Mouse (Mus musculus) monocyte, adult 2 months (primary cell): ENCODE results near the gene Kif5a.
"Not testable (repeated sequence)": the region's sequence is repeated elsewhere in the genome, so short reads cannot be mapped to it uniquely, and the experiment has no call there.

Experiments
- DNase-seq, 2 experiments: peaks; one replicate each; pipeline ENCODE4 v3.0.0; 2022; ENCODE audit warnings: low spot score in 2 of 2, low read depth in 1 of 2

Gene Kif5a

DNA sequence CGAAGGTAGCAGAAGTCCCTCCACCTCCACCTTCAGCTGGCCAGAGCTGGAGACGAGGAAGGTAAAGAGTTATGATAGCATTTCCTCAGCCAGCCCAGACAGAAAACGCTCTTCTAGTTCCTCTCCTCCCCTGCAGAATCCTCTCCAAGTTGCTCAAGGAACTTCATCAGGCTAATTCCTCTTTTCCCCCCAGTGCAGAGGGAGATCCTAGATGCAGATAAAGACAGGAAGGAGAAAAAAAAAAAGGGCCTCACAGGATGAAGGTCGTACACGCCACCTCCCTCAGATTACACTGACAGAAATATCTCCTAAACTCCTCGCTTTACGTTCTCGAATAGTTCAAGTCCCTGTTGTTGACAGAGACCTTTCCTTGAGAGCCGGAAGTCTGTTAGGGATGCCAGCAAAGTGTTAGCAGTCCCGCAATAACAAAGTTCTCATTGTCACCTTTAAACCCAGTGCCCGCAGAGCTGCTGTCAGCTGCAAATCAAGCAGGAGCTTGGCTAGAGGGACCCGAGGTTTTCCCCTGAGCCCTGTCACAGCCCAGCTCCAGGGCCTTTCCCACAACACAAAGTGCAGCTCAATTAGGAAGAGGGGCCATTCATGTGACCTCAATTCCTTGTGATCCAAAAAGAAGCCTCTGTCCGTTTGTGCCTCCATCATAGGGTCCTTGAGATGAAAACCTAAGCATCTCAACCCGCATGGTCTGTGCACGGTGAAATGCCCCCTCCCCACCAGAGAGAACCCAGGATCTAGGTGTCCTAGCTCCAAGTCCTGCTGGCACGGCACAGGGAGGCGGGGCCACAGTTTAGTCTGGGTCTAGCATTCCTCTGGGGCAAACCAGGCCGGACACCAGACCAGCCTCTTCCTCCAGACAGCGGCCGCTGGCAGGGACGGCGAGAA lies 68.5 kb downstream of the Kif5a start:
- no peak for DNase-seq

DNA sequence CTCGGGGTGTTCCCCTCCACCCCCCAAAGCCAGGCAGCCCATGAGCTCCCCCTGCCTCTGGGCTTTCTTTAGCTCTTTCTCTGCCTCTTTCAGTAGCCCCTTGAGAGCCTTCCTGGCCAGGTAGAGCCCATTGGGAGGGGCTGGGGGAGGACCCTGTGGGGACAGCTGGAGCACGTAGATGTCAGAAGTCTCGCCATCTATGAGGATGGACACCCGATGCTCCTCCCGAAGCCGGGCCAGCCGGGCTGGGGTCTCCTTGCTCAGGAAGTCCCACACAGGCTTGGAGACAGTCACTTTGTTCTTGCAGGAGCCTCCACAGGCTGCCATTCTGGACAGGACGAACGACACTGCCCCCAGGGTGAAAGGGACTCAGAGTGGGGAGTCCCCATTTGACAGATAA lies 70.1 kb downstream of the Kif5a start:
- DNase-seq = no peak

DNA sequence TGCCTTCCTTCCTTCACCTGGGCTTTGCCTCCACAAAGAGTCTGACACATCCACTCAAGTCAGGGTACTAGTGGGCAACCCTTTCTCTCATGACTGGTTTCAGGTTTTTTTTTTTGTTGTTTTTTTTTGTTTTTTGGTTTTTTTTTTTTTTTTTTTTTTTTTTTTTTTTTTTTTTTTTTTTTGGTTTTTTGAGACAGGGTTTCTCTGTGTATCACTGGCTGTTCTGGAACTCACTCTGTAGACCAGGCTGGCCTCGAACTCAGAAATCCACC lies 71.2 kb downstream of the Kif5a start:
- not testable (repeated sequence) for DNase-seq

GRCm38 (mm10) chr10:127191191-127192056 lies 71.7 kb downstream of the Kif5a start:
- no peak for DNase-seq

DNA sequence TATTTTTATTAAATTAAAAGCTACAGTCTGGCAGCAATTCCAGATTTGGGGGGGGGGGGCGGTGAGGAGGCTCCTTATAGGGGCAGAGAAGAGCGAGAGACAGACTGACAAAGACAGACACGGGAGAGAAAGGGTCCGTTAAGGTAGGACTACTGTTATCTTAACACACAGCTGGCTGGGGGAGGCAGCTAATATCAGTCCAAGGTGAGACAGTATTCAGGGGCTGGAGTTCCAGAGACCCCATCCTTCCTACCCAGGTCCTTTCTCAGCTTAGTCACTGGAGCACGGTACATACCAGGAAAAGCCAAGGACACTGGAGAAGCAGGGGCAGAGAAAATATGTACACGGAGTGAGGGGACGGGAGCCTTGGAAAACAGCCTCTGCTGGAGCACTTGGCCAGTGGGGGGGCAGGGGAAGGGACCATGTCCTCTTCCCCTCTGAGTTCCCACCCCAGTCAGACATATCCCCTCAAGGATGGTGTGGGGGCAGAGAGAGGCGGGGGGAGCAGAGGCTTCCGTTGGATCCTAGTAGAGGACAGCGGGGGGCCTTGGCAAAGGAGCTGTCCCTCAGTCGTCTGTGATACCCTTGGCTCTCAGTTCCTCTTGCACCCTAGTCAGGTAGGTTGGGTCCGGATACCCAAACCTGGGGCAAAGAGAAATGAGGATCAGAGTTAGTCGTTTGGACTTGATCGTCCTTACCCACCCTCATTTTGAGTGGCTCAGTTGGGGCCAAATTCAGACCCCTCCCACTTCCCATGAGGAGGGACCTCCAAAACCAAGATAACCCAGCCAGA lies 72.6 kb downstream of the Kif5a start:
- DNase-seq = no peak

GRCm38 (mm10) chr10:127189651-127190381 lies 73.3 kb downstream of the Kif5a start, which contains the start of gene Arhgef25:
Gene Arhgef25, minus strand, starts transcription at chr10:127190083.
- DNase-seq = no peak

DNA sequence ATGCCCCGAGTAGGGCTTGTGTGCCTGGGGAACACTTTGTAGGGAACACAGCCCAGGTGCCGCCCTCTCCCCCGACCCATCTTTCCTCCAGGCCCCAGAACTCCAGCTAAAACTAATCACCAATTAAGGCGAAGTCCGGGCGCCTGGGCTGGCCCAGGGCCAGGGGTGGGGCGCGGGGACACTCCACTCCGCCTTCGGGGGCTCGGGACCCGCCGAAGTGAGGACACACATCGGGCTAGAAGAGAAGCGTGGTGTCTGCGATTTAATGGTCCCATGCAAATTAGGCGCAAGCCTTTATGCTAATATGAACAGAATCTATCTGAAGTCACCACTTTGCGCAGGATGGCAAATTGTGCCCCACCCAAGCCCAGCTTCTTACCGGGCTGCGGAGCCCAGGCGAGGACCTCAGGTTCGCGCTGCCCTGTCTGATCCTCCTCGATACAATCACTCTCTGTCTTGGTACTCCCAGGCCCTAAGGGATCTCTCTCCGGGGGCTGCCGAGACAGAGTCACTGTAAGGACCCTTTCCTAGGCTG lies 74.0 kb downstream of the Kif5a start:
- no peak for DNase-seq

DNA sequence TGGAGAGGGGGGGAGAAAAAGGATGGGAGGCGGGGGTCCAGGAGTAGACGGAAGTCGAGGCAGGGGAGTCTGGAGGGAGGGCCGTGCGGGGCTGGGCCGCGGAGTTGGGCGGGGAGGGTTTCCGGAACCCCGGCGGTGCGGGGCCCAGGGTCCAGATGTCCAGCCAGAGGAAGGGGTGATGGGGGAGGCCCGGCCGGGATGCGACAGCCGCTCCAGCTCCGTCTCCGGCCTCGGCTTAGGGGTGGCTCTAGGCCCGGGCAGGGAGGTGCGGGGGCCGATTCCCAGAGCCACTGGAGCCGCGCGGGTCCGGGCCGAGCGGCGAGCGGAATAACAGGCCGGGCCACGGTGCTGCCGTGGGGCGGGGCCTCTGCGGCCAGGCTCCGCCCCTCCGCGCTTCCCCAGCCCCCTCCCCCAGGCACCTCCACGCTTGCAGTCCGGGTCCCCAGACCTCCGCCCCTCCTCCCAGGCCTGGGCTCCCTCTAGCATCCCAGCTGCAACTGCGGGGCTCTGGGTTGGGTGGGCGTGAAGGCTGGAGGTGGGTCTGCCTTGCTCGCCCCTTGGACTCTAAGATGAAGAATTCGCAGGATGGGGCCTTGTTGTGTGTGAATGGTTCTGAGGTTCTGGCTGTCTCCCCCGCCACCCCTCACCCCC lies 74.6 kb downstream of the Kif5a start:
- no peak for DNase-seq

DNA sequence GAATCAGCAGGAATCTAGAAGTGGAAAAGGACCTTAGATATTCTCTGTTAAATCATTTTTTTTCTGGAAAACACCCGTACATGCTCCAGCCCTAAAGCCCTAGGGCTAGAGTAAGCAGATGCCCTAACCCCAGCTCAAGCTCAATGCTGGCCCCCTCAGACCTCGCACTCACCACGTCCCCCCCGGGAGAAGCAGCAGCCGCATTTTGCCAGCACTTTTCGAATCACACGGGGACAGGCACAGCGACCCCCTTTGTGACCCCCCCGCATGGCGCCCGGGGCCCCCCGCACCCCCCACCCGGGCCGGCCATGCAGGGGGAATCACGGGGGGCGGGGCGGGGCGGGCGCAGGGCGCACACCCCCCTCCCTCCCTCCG lies 75.1 kb downstream of the Kif5a start:
- DNase-seq = no peak

- no peak for DNase-seq
Observed at GRCm38 (mm10) chr10:127187371-127188078, 75.6 kb downstream of the Kif5a start.

GRCm38 (mm10) chr10:127186451-127186850 lies 76.7 kb downstream of the Kif5a start:
- no peak for DNase-seq

GRCm38 (mm10) chr10:127185506-127185905 lies 77.6 kb downstream of the Kif5a start:
- DNase-seq = no peak

GRCm38 (mm10) chr10:127185101-127185500 lies 78.0 kb downstream of the Kif5a start:
- no peak for DNase-seq

- DNase-seq = no peak
Observed at GRCm38 (mm10) chr10:127183759-127184158, 79.4 kb downstream of the Kif5a start.

GRCm38 (mm10) chr10:127182624-127183023 lies 80.5 kb downstream of the Kif5a start:
- no peak for DNase-seq

- DNase-seq = no peak
Observed at GRCm38 (mm10) chr10:127181566-127181965, 81.6 kb downstream of the Kif5a start.

DNA sequence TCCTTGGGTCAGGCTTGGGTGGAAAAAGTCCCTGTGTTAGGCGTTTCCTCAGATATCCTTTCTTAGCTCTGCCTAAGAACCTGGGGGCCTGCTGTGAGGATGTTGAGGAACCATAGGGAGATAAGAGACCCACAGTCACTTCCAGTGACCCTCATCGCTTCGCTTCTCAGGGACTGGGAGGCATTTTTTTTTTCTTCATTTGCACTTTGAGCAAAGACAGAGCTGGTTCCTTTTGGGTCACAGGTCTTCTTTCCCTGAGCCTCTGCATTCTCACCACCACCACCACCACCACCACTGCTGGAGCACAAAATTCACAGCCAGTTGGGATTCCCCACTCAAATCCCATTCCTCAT lies 82.5 kb downstream of the Kif5a start:
- no peak for DNase-seq

GRCm38 (mm10) chr10:127179871-127180694 lies 83.1 kb downstream of the Kif5a start, which contains the start of gene Slc26a10:
Gene Slc26a10, minus strand, starts transcription at chr10:127180645.
- no peak for DNase-seq
